Mouse (Mus musculus) midbrain, embryonic 10.5 days (tissue): Measurements from ENCODE around the gene Pdlim4. TPM values are rescaled to one million over a fixed set of nuclear protein-coding genes. Genes with fewer than 3 reads are reported as not detected.

ENCODE experiments used
- DNase-seq: peaks from one replicate; pipeline ENCODE4 v3.0.0-alpha.2; 2017; ENCODE audit warnings: low spot score
- H3K27ac ChIP-seq: fragments of 300-500 bp; sonication (generic); replicated peaks from 2 replicates; pipeline ENCODE4 v1.5.1; 2016; ENCODE audit warnings: mild to moderate bottlenecking
- H3K27me3 ChIP-seq: fragments of 300-500 bp; sonication (generic); 2 replicates; pipeline ENCODE4 v1.6.1; 2016; ENCODE audit warnings: low read depth, mild to moderate bottlenecking; ENCODE audit not compliant: poor library complexity, severe bottlenecking
- H3K36me3 ChIP-seq: fragments of 300-500 bp; sonication (generic); 2 replicates; pipeline ENCODE4 v1.6.1; 2016; ENCODE audit warnings: mild to moderate bottlenecking, moderate library complexity
- H3K4me1 ChIP-seq: fragments of 300-500 bp; sonication (generic); 2 replicates; pipeline ENCODE4 v1.6.1; 2016
- H3K4me3 ChIP-seq: fragments of 300-500 bp; sonication (generic); 2 replicates; pipeline ENCODE4 v1.5.1; 2016; ENCODE audit warnings: mild to moderate bottlenecking, moderate library complexity
- H3K9me3 ChIP-seq: fragments of 300-500 bp; sonication (generic); replicated peaks from 2 replicates; pipeline ENCODE4 v1.6.1; 2016; ENCODE audit warnings: mild to moderate bottlenecking
- WGBS: fragments of 180-500 bp; shearing (Covaris S2); methylation state at CpG from one replicate; pipeline ENCODE4 v1.1.7; 2016; 5-methylcytosine and 5-hydroxymethylcytosine counted together
- polyA plus RNA-seq: library from polyadenylated mRNA; unstranded; fragments of >200 nt; fragmentation: Nextera tagmentation; extraction: Ambion mirVana; gene quantifications from 2 replicates; pipeline ENCODE4 v1.2.1, GENCODE M21; 2016

Pdlim4 gene
- polyA plus RNA-seq, 1 experiment from 2014 or later = 57.4 TPM

GRCm38 (mm10) chr11:54065106-54065914, 3.5 kb downstream of the Pdlim4 start:
- WGBS = 90% methylated on average over 12 of the region's 12 CpGs
- Histone ChIP-seq H3K27ac (no peak overlapping the region), H3K27me3 (peaks cover 36% of the 10 kb centered on the region), H3K4me1 (peaks cover 44% of the 10 kb centered on the region), H3K4me3 (no peak overlapping the region), H3K9me3 (no peaks in the 10 kb centered on the region), H3K36me3 (no peaks in the 10 kb centered on the region)
- no peak for DNase-seq

GRCm38 (mm10) chr11:54064412-54064978, 4.3 kb downstream of the Pdlim4 start:
- Histone ChIP-seq H3K4me1 (peaks cover 49% of the 10 kb centered on the region), H3K36me3 (no peaks in the 10 kb centered on the region), H3K9me3 (no peaks in the 10 kb centered on the region), H3K27ac (no peak overlapping the region), H3K27me3 (peaks cover 28% of the 10 kb centered on the region), H3K4me3 (no peak overlapping the region)
- no peak for DNase-seq
- WGBS = 79% methylated on average over 3 of the region's 3 CpGs

- no peak overlapping the region for H3K4me3 ChIP-seq
- peaks cover 49% of the 10 kb centered on the region for H3K4me1 ChIP-seq
- peak; percentile 6 for DNase-seq
- H3K27me3 ChIP-seq = peaks cover 23% of the 10 kb centered on the region
- H3K9me3 ChIP-seq = no peaks in the 10 kb centered on the region
- H3K27ac ChIP-seq = no peak overlapping the region; the same call in 1 of the 2 replicates
- 90% methylated on average over 10 of the region's 10 CpGs for WGBS
- no peaks in the 10 kb centered on the region for H3K36me3 ChIP-seq
Measured at GRCm38 (mm10) chr11:54063472-54063775, 5.4 kb downstream of the Pdlim4 start.

- Histone ChIP-seq H3K27ac (no peak overlapping the region), H3K36me3 (no peaks in the 10 kb centered on the region), H3K27me3 (peaks cover 18% of the 10 kb centered on the region), H3K4me3 (no peak overlapping the region), H3K4me1 (peaks cover 49% of the 10 kb centered on the region), H3K9me3 (no peaks in the 10 kb centered on the region)
- WGBS = 82% methylated on average over 9 of the region's 9 CpGs
- DNase-seq = no peak
Measured at GRCm38 (mm10) chr11:54062753-54063471, 5.9 kb downstream of the Pdlim4 start.

- Histone ChIP-seq H3K27me3 (peaks cover 11% of the 10 kb centered on the region), H3K27ac (no peak overlapping the region), H3K36me3 (no peaks in the 10 kb centered on the region), H3K4me1 (peaks cover 49% of the 10 kb centered on the region), H3K9me3 (no peaks in the 10 kb centered on the region), H3K4me3 (no peak overlapping the region)
- DNase-seq = no peak
- 90% methylated on average over 12 of the region's 12 CpGs for WGBS
Measured at GRCm38 (mm10) chr11:54062086-54062752, 6.6 kb downstream of the Pdlim4 start.

- H3K27ac ChIP-seq = peak overlapping the region; percentile 53
- no peaks in the 10 kb centered on the region for H3K27me3 ChIP-seq
- no peak for DNase-seq
- peaks cover 60% of the 10 kb centered on the region for H3K4me1 ChIP-seq
- 58% methylated on average over 9 of the region's 9 CpGs for WGBS
- H3K36me3 ChIP-seq = 0 out of 2 replicates have a peak, but pooled peaks cover 2% of the 10 kb centered on the region
- no peaks in the 10 kb centered on the region for H3K9me3 ChIP-seq
- H3K4me3 ChIP-seq = no peak overlapping the region
Measured at GRCm38 (mm10) chr11:54060316-54060715, 8.5 kb downstream of the Pdlim4 start.

GRCm38 (mm10) chr11:54059526-54059925, 9.3 kb downstream of the Pdlim4 start:
- 26% methylated on average over 1 of the region's 1 CpGs for WGBS
- Histone ChIP-seq H3K36me3 (0 out of 2 replicates have a peak, but pooled peaks cover 2% of the 10 kb centered on the region), H3K4me1 (peaks cover 60% of the 10 kb centered on the region), H3K9me3 (no peaks in the 10 kb centered on the region), H3K27me3 (no peaks in the 10 kb centered on the region), H3K4me3 (no peak overlapping the region), H3K27ac (peak overlapping the region; percentile 78)
- DNase-seq = no peak

- peaks cover 60% of the 10 kb centered on the region for H3K4me1 ChIP-seq
- H3K9me3 ChIP-seq = no peaks in the 10 kb centered on the region
- DNase-seq = peak; percentile 26
- no peak overlapping the region for H3K4me3 ChIP-seq
- H3K27ac ChIP-seq = peak overlapping the region; percentile 78
- 11% methylated on average over 6 of the region's 6 CpGs for WGBS
- H3K36me3 ChIP-seq = 0 out of 2 replicates have a peak, but pooled peaks cover 2% of the 10 kb centered on the region
- no peaks in the 10 kb centered on the region for H3K27me3 ChIP-seq
Measured at GRCm38 (mm10) chr11:54058643-54059042, 10.2 kb downstream of the Pdlim4 start.

GRCm38 (mm10) chr11:54058056-54058617, 10.7 kb downstream of the Pdlim4 start:
- H3K4me3 ChIP-seq = no peak overlapping the region
- no peaks in the 10 kb centered on the region for H3K27me3 ChIP-seq
- H3K9me3 ChIP-seq = no peaks in the 10 kb centered on the region
- H3K36me3 ChIP-seq = 0 out of 2 replicates have a peak, but pooled peaks cover 2% of the 10 kb centered on the region
- H3K4me1 ChIP-seq = peaks cover 60% of the 10 kb centered on the region
- DNase-seq = no peak
- peak overlapping the region; percentile 78 for H3K27ac ChIP-seq
- 31% methylated on average over 10 of the region's 10 CpGs for WGBS

- peaks cover 55% of the 10 kb centered on the region for H3K4me1 ChIP-seq
Measured at GRCm38 (mm10) chr11:54057428-54057827, 11.4 kb downstream of the Pdlim4 start.

GRCm38 (mm10) chr11:54056132-54056531, 12.7 kb downstream of the Pdlim4 start:
- Histone ChIP-seq H3K4me3 (no peak overlapping the region), H3K27me3 (no peaks in the 10 kb centered on the region), H3K9me3 (no peaks in the 10 kb centered on the region), H3K27ac (peak overlapping the region; percentile 66), H3K36me3 (0 out of 2 replicates have a peak, but pooled peaks cover 2% of the 10 kb centered on the region), H3K4me1 (peaks cover 54% of the 10 kb centered on the region)
- 21% methylated on average over 8 of the region's 8 CpGs for WGBS
- peak; percentile 71 for DNase-seq

More at GRCm38 (mm10) chr11:54057428-54057827, 11.4 kb downstream of the Pdlim4 start:
- Histone ChIP-seq H3K4me3 (no peak overlapping the region), H3K27me3 (no peaks in the 10 kb centered on the region), H3K27ac (peak overlapping the region; percentile 78), H3K36me3 (0 out of 2 replicates have a peak, but pooled peaks cover 2% of the 10 kb centered on the region), H3K9me3 (no peaks in the 10 kb centered on the region)
- WGBS = 17% methylated on average over 2 of the region's 2 CpGs
- peak; percentile 44 for DNase-seq

- no peak for DNase-seq
- Histone ChIP-seq H3K9me3 (no peaks in the 10 kb centered on the region), H3K27ac (no peak overlapping the region), H3K36me3 (0 out of 2 replicates have a peak, but pooled peaks cover 2% of the 10 kb centered on the region), H3K4me1 (peaks cover 39% of the 10 kb centered on the region), H3K4me3 (no peak overlapping the region), H3K27me3 (no peaks in the 10 kb centered on the region)
- WGBS = 45% methylated on average over 6 of the region's 6 CpGs
Measured at GRCm38 (mm10) chr11:54054257-54054656, 14.6 kb downstream of the Pdlim4 start.
